Mouse (Mus musculus): ENCODE measurements at regions not wholly inside any gene's neighbourhood (a gene's known extent, or its start where the extent isn't known, plus 50 kb on each side); places are given as distances from the start of the nearest gene placed in this dataset.

- DNase-seq: no peak
These were observed 120.3 kb downstream of the Gsdmc2 start for GRCm38 (mm10) chr15:63724543-63725186.

- DNase-seq: no peak
These were observed 122.0 kb downstream of the Gsdmc2 start for GRCm38 (mm10) chr15:63722991-63723390.

- DNase-seq: no peak
These were observed 123.2 kb downstream of the Gsdmc2 start for GRCm38 (mm10) chr15:63721669-63722357.

GRCm38 (mm10) chr15:63717812-63718211 is 127.2 kb downstream of the Gsdmc2 start:
- DNase-seq: no peak

- DNase-seq: no peak
These were observed 131.3 kb downstream of the Gsdmc2 start for GRCm38 (mm10) chr15:63713697-63714096.

GRCm38 (mm10) chr15:63710381-63710780 is 134.6 kb downstream of the Gsdmc2 start:
- no peak for DNase-seq

- no peak for DNase-seq
These were observed 135.6 kb downstream of the Gsdmc2 start for GRCm38 (mm10) chr15:63709270-63709933.

- DNase-seq: no peak
These were observed 140.3 kb downstream of the Gsdmc2 start for GRCm38 (mm10) chr15:63704636-63705035.

- DNase-seq: no peak
These were observed 147.1 kb downstream of the Gsdmc2 start for GRCm38 (mm10) chr15:63697831-63698230.

- DNase-seq: no peak
These were observed 150.8 kb downstream of the Gsdmc2 start for GRCm38 (mm10) chr15:63694150-63694549.

- DNase-seq: no peak
These were observed 151.4 kb downstream of the Gsdmc2 start for GRCm38 (mm10) chr15:63693561-63693960.

GRCm38 (mm10) chr15:63692491-63693295 is 152.3 kb downstream of the Gsdmc2 start:
- DNase-seq: no peak

- no peak for DNase-seq
These were observed 155.0 kb downstream of the Gsdmc2 start for GRCm38 (mm10) chr15:63689788-63690575.

- DNase-seq: no peak
These were observed 157.1 kb downstream of the Gsdmc2 start for GRCm38 (mm10) chr15:63687852-63688251.

- no peak for DNase-seq
These were observed 157.9 kb downstream of the Gsdmc2 start for GRCm38 (mm10) chr15:63686954-63687562.

GRCm38 (mm10) chr15:63679984-63680925 is 164.7 kb downstream of the Gsdmc2 start:
- DNase-seq: no peak

GRCm38 (mm10) chr15:63678921-63679320 is 166.1 kb downstream of the Gsdmc2 start:
- no peak for DNase-seq

GRCm38 (mm10) chr15:63675491-63676036 is 169.4 kb downstream of the Gsdmc2 start:
- no peak for DNase-seq

GRCm38 (mm10) chr15:63674404-63674803 is 170.6 kb downstream of the Gsdmc2 start:
- DNase-seq: no peak

GRCm38 (mm10) chr15:63671081-63671480 is 173.9 kb downstream of the Gsdmc2 start:
- DNase-seq: no peak
